Mouse (Mus musculus): ENCODE results near the gene Dusp7.

The Dusp7 gene

DNA sequence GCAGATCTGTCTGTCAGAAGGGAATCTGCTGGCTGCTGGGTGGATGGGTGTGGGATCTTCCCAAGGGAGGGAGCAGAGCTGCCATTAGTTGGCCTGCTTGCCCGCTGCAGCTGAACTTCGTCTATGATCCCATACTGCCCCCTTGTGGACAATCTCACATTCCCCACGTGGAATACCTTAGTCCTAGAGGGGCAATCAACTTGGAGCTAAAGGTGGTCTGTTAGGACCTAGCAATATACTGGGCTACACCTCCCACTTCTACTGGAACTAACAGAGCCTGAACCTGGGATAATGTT, 53.4 kb downstream of the Dusp7 start:
- DNase-seq, result peak; percentile 49 to 58

Data from thymus, adult 18-20 months (tissue).